Mouse (Mus musculus) embryonic fibroblast, embryonic 13.5 days (primary cell): ENCODE results near the gene Ahdc1. TPM values are rescaled to one million over a fixed set of nuclear protein-coding genes. Genes with fewer than 3 reads are reported as not detected.
"Not testable (repeated sequence)": the region's sequence is repeated elsewhere in the genome, so short reads cannot be mapped to it uniquely, and the experiment has no call there.

Experiments
- H3K27ac ChIP-seq: 2 replicates; pipeline ENCODE4 v1.5.1; 2012; ENCODE audit warnings: low read length, control low read depth, inconsistent platforms; ENCODE audit not compliant: insufficient read depth
- H3K4me1 ChIP-seq: 2 replicates; pipeline ENCODE4 v1.6.1; 2011; ENCODE audit warnings: low read length; ENCODE audit not compliant: control insufficient read depth, insufficient read depth
- H3K4me3 ChIP-seq: 2 replicates; pipeline ENCODE4 v1.5.1; 2011; ENCODE audit warnings: mild to moderate bottlenecking, control low read depth, low read length; ENCODE audit not compliant: insufficient read depth
- CTCF ChIP-seq: IDR thresholded peaks from 2 replicates; pipeline ENCODE4 v1.5.1; 2011; ENCODE audit warnings: mild to moderate bottlenecking, control low read depth, low read length, moderate library complexity, borderline replicate concordance; ENCODE audit not compliant: insufficient read depth
- POLR2A ChIP-seq: IDR thresholded peaks from 2 replicates; pipeline ENCODE4 v1.6.1; 2011; ENCODE audit warnings: low read depth, mild to moderate bottlenecking, control low read depth, low read length, moderate library complexity
- polyA plus RNA-seq: library from polyadenylated mRNA; stranded (reverse); fragments of >200 nt; gene quantifications from 2 replicates; pipeline ENCODE4 v1.2.4, GENCODE M21; 2011; ENCODE audit warnings: low read depth; ENCODE audit not compliant: missing spikeins, insufficient read length

Ahdc1 gene
- polyA plus RNA-seq, 1 experiment, result 46.0 TPM

DNA sequence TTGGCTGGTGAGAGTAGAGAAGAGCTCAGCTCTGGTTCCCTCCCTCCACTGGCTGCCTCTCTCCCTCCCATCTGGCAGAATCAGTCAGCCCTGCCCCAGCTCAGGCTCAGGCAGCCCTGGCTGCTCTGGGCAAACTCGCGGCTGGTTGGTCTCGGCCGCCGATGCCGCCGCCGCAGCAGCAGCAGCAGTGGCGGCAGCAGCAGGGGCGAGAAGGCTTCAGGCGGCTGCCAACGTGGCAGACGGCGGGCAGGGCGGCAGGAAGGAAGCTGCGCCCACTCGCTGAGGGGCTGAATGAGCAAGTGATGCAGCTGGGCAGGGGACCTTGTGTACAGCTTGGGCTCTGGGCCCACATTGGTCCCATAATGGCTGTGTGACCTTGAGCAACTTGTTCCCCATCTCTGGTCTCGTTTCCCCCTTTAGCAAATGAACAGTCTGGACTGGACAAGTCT is 81.4 kb downstream of the Ahdc1 start:
- H3K4me1 ChIP-seq, result peaks cover 40% of the 10 kb centered on the region
- peak; percentile 36 for TF ChIP-seq POLR2A
- TF ChIP-seq CTCF, result no peak
- peak overlapping the region; percentile 58 for H3K27ac ChIP-seq
- no peak overlapping the region for H3K4me3 ChIP-seq

DNA sequence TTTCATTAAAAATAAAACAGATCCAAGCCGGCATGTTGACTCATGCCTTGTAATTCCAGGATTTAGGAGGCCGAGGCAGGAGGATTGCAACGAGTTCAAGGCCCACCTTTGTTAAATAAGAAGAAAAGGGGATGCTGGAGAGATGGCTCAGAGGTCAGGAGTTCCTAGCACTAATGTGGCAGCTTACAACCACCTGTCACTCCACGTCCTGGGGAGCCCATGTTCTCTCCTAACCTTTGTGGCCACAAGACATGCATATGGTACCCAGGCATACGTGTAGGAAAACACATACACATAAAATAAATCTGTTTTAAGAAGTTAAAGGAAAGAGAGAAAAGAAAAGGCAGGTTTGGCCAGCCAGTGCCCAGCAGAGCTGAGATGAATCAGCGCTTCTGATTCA is 82.0 kb downstream of the Ahdc1 start:
- H3K27ac ChIP-seq, result peak overlapping the region; percentile 58
- TF ChIP-seq CTCF (no peak), POLR2A (0 out of 2 replicates have a peak, but pooled peaks have one; percentile 6)
- H3K4me3 ChIP-seq, result no peak overlapping the region
- peaks cover 36% of the 10 kb centered on the region for H3K4me1 ChIP-seq

DNA sequence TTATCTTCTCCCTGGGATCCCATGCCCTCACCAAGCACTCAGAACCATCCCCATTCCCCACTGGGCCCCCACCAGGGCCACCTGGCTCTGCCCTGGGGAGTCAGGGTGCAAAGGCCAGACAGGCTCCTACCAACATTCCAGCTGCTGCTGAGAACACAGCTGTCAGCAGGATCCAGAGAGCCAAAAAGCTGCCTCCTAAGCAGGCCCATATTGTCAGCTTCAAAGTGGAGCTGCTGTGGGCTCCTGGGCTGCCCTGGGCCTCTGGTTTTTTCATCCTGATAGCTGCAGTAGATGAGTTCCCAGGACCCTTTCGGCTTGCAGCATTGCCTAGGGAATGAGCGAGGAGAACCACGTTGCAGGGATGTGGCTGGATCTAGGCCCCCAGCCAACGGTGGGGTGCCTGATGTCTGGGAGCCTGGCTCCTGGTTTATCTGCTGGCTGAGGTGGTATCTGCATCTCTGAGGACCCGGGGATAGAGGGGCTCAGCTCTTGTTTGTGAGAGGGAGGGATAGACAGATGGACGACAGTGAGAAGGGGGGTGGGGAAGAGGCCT is 82.5 kb downstream of the Ahdc1 start:
- Histone ChIP-seq H3K27ac (peak overlapping the region; percentile 58), H3K4me1 (peaks cover 35% of the 10 kb centered on the region)
- TF ChIP-seq CTCF (no peak), POLR2A (0 out of 2 replicates have a peak, but pooled peaks have one; percentile 1)

DNA sequence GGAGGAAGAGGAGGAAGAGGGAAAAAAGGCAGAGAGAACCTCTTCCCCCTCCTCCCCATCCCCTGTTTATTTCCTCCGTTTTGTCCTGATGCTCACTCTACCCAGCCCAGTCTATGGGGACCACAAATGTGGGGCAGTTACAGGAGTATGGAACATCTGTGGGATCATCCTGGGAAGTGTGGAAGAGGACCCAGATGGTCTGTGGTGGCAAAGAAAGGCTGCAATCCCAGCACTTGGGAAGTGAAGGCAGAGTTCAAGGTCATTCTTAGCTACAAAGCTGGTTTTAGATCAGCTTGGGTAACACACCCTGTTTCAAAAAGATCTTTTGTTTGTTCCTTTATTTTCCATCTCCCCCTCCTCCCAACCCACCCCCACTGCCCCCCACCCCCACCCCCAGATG is 83.2 kb downstream of the Ahdc1 start:
- Histone ChIP-seq H3K27ac (no peak overlapping the region), H3K4me3 (no peak overlapping the region), H3K4me1 (peaks cover 35% of the 10 kb centered on the region)
- TF ChIP-seq POLR2A (no peak), CTCF (no peak)

More for the DNA sequence above, 82.5 kb downstream of the Ahdc1 start:
- H3K4me3 ChIP-seq, result no peak overlapping the region

DNA sequence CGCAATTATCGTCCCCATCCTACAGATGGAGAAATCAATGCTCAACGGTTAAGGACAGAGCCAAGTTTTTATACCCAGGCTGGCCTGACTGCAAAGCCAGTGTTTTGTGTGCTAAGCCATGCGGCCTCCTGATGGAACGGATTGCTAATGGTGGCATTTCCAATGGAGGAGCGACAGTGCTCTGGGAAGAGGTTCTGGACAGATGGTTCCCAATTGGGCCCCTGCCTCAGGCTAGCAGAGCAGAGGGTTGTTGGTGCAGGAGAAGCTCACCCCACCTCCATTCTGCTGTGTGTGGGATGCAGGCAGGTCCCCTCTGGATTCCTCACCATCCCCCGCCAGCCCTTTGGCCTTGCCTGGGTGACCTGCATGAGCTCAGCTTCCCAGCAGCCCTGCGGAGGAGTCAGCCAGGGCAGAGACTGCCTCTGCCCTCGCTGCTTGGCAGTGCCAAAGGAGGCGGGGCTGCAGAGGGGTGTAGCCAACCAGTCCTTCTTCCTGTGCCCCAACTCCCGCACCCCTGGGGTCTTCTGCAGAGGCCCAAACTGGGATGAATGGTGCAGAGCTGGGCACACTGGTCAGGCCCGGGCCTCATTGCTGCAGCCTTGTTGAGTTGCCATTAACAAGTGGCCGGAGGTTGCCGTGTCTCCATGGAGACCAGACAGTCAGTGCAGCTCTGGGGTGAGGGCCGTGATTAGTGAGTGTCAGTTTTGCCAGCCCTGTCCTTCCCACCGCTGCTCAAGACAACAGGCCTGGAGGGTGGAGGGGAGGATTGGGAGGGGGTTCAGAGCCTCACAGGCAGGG is 84.1 kb downstream of the Ahdc1 start:
- peak overlapping the region; percentile 20 for H3K27ac ChIP-seq
- H3K4me3 ChIP-seq, result no peak overlapping the region
- peaks cover 31% of the 10 kb centered on the region for H3K4me1 ChIP-seq
- TF ChIP-seq POLR2A (no peak; the same call in 1 of the 2 replicates), CTCF (no peak)

DNA sequence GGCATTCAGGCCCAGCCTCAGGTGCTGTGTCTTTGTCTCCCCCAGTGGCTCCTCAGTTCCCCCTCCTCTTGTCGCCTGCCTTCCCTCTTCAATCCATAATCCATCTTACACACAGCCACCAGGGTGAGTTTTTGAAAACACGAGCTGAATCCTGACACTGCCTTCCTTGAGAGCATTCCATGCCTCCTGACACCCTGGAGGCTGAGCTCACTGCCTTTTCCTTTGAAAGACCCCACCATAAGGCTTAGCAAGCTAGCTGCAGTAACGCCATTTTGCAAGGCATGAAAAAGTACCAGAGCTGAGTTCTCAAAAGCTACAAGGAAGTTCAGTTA is 84.6 kb downstream of the Ahdc1 start:
- Histone ChIP-seq H3K27ac (peak overlapping the region; percentile 20), H3K4me1 (peaks cover 26% of the 10 kb centered on the region)
- not testable (repeated sequence) for H3K4me3 ChIP-seq

DNA sequence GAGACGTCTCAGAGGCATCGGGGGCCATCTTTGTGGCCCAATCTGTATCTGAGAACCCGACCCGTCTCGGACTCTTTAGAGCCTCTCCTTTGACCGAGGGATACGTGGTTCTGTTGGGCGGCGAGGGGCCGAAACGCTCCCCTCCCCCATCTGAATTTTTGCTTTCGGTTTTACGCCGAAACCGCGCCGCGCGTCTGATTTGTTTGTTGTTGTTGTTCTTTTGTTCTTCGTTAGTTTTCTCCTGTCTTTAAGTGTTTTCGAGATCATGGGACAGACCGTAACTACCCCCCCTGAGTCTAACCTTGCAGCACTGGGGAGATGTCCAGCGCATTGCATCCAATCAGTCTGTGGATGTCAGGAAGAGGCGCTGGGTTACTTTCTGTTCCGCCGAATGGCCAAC is 85.6 kb downstream of the Ahdc1 start:
- H3K4me1 ChIP-seq, result peaks cover 18% of the 10 kb centered on the region
- H3K27ac ChIP-seq, result not testable (repeated sequence)
- H3K4me3 ChIP-seq, result peak overlapping the region; percentile 36

DNA sequence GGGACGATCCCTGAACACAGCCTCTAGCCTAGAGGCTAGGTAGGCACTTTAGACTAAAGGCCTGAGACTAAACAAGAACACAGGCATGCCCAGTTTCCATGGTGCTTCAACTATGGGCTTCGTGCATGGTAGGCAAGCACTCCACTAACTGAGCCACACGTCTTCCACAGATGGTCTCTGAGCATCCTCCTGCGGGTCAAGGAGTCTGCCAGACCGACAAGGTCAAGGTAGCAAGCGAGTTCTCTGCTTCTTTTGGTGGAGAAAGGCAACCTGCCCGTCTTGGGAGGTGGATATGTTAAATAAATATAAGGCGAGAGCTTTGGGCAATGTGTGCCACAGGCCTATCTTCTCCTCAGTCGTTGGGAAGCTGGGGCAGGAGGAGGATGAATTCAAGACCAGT is 90.7 kb downstream of the Ahdc1 start:
- TF ChIP-seq CTCF (no peak), POLR2A (no peak)
- Histone ChIP-seq H3K4me1 (no peaks in the 10 kb centered on the region; the same call in 1 of the 2 replicates), H3K27ac (no peak overlapping the region), H3K4me3 (no peak overlapping the region)

DNA sequence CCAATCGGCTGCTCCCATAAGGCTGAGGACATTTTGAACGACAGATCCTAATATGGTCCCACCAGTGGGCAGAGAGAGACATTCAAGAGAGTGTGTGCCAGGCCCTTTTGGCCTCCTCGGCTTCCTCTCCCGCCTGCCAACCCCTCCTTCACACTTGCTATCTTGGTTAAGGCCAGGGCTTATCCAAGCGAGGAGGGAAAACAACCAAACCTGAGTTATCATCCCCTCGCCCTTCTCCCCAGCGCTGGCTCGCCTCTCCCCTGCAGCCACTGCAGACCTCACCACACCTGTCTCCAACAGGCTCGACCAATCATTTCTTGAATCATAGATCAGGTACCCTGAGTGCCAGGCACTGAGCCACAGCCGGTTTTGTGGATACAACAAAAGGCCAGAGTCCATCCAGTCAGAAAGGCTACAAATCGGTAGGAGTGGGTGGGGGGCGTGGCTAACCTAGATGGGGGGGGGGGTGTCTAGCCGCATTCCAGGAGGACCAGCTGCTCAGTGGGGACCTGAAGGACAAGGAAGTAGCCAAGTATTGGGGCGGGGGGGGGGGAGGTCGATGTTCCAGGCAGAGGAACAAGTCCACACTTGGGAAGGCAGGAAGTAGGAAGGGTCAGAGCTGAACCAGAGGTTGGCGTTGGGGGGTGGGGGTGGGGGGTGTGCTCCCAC is 92.6 kb downstream of the Ahdc1 start:
- H3K27ac ChIP-seq, result peak overlapping the region; percentile 8; the same call in 1 of the 2 replicates
- TF ChIP-seq CTCF, result no peak
- TF ChIP-seq POLR2A, result no peak
- H3K4me3 ChIP-seq, result no peak overlapping the region

DNA sequence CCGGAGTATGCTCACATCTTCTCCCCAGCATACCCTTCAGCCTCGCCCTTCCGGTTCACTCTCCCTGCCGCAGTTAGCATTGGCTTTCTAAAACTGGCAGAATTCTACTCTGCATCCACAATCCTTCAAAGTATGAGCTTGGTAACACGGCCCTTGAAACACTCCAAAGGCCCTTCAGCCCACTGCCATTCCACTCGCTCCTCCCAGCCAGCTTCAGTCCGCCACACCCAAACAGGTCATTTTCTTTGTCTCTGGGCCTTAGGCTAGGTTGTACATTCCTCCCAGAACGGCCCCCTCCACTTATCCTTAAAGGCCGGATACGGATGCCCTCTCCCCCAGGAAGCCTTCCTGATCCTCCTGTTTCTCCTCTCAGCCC is 93.1 kb downstream of the Ahdc1 start:
- Histone ChIP-seq H3K4me3 (no peak overlapping the region), H3K27ac (peak overlapping the region; percentile 3; the same call in 1 of the 2 replicates), H3K4me1 (peaks cover 4% of the 10 kb centered on the region; the same call in 1 of the 2 replicates)
- TF ChIP-seq CTCF (no peak), POLR2A (no peak)

More for the DNA sequence above, 92.6 kb downstream of the Ahdc1 start:
- H3K4me1 ChIP-seq, result peaks cover 2% of the 10 kb centered on the region; the same call in 1 of the 2 replicates
